In the genomic region with DNA sequence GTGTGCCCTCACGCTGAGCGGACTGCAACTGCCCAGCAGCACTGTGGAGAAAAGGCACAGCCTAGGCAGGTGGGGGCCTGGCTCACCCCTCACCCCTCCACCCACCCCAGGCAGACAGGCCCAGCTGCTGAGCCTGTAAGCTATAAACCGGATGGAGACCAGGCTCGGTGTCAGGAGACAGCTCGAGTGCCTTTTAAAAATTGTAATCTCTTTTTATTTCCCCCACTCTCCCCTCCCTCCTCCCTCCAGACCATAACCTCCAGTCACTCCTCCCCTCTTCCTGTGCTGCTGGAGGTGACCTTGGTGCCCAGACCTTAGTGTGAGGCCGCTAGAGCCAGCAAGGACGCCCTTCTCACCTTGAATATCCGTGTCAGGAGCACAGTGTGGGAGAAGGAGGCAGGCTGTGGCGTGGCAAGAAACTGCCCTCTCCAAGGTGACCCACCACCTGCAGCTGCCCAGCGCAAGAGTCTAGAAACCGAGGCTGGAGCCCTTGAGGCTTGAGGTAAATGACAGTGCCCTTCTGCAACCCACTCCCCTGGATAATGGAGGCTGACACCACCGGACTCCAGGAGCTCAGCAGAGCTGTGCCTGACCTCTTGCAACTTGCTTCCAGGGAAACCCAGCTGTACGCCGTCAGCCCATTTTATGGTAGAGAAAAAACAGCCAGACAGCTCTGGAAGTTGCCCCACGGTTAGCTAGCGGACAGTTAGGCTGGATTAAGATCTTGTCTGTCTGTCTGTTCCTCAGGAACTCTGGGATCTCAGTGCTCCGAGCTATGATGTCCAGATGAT, we compare ENCODE assay signal across 9 mouse cellular contexts. TPM values are rescaled to one million over a fixed set of nuclear protein-coding genes. Genes with fewer than 3 reads are reported as not detected.
DNase-seq lines count a peak whose midpoint lies in the region; ATAC-seq and TF ChIP-seq lines count a peak whose summit lies in the region.
"Had no signal": no experiment of that assay in that cellular context is flagged by ENCODE, and none has a peak within 500 bp of the region (broad histone marks: within the 10 kb centered on the region; RNA-seq: fewer than 3 reads in every experiment).

No protein-coding gene starts in this region.

- intact Hi-C loops in left cerebral cortex, postnatal 14 days (cut with DNase I), result no loop called here

- 0 out of 2 replicates have a peak overlapping the region, but pooled peaks have one; percentile 33 for H3K9ac ChIP-seq in hindbrain, embryonic 12.5 days
- H3K9ac ChIP-seq in hindbrain, embryonic 16.5 days (ENCODE audit: low read depth, low read length), result no peak overlapping the region; the same call in 1 of the 2 replicates
- H3K9ac ChIP-seq in intestine, embryonic 14.5 days (ENCODE audit: low read length), result 0 out of 2 replicates have a peak overlapping the region, but pooled peaks have one; percentile 2
- no peak overlapping the region for H3K9ac ChIP-seq in limb, embryonic 14.5 days (ENCODE audit: low read depth, low read length, severe bottlenecking)

- peak; percentile 64 for DNase-seq in adrenal gland, postnatal 14 days
- DNase-seq in intestine, embryonic 14.5 days (ENCODE audit: low spot score), result no peak
- DNase-seq in limb, embryonic 14.5 days (ENCODE audit: low spot score), result no peak
- no peak for DNase-seq in right cerebral cortex, adult 18-20 months
- DNase-seq in left cerebral cortex, adult 18-20 months (ENCODE audit: low spot score in 2 of 2), result no peak
- no peak for DNase-seq in left cerebral cortex, postnatal 14 days (ENCODE audit: low spot score in 2 of 2)
- DNase-seq: right cerebral cortex, postnatal 14 days had no signal

- no peak for ATAC-seq in hindbrain, embryonic 12.5 days (ENCODE audit: low FRiP score)
- no peak for ATAC-seq in hindbrain, embryonic 16.5 days
- ATAC-seq in intestine, embryonic 14.5 days (replicated peaks; ENCODE audit: low FRiP score, low TSS enrichment, low read depth), result peak; percentile 80
- ATAC-seq in limb, embryonic 14.5 days (ENCODE audit: low FRiP score, low read depth), result peak; percentile 69; the same call in 1 of the 2 replicates

- H3K27ac ChIP-seq in hindbrain, embryonic 12.5 days, result peak overlapping the region; percentile 58; the same call in 1 of the 2 replicates
- no peak overlapping the region for H3K27ac ChIP-seq in hindbrain, embryonic 16.5 days (ENCODE audit: low read depth, low read length)
- peak overlapping the region; percentile 73 for H3K27ac ChIP-seq in intestine, embryonic 14.5 days (ENCODE audit: low read depth)
- no peak overlapping the region for H3K27ac ChIP-seq in limb, embryonic 14.5 days (replicated peaks; ENCODE audit: low read depth, low read length)

- H3K27me3 ChIP-seq in hindbrain, embryonic 12.5 days, result no peaks in the 10 kb centered on the region
- H3K27me3 ChIP-seq in hindbrain, embryonic 16.5 days (replicated peaks; ENCODE audit: control insufficient read depth, insufficient read depth, low read length), result no peaks in the 10 kb centered on the region
- no peaks in the 10 kb centered on the region for H3K27me3 ChIP-seq in intestine, embryonic 14.5 days (replicated peaks; ENCODE audit: control insufficient read depth, insufficient read depth, low read length)
- no peaks in the 10 kb centered on the region for H3K27me3 ChIP-seq in limb, embryonic 14.5 days (ENCODE audit: control insufficient read depth, insufficient read depth, low read length)

- H3K4me3 ChIP-seq in hindbrain, embryonic 12.5 days, result no peak overlapping the region
- H3K4me3 ChIP-seq in hindbrain, embryonic 16.5 days (ENCODE audit: low read length), result no peak overlapping the region
- H3K4me3 ChIP-seq in intestine, embryonic 14.5 days (ENCODE audit: low read depth, low read length), result no peak overlapping the region
- no peak overlapping the region for H3K4me3 ChIP-seq in limb, embryonic 14.5 days (replicated peaks; ENCODE audit: low read length)

- no peaks in the 10 kb centered on the region for H3K9me3 ChIP-seq in hindbrain, embryonic 12.5 days (replicated peaks)
- no peaks in the 10 kb centered on the region for H3K9me3 ChIP-seq in hindbrain, embryonic 16.5 days (ENCODE audit: control insufficient read depth, low read length)
- H3K9me3 ChIP-seq in intestine, embryonic 14.5 days (ENCODE audit: control insufficient read depth, low read length), result no peaks in the 10 kb centered on the region
- no peaks in the 10 kb centered on the region for H3K9me3 ChIP-seq in limb, embryonic 14.5 days (ENCODE audit: control insufficient read depth, low read length)

- no peaks in the 10 kb centered on the region for H3K36me3 ChIP-seq in hindbrain, embryonic 12.5 days
- H3K36me3 ChIP-seq in hindbrain, embryonic 16.5 days (ENCODE audit: control insufficient read depth, insufficient read depth, low read length), result no peaks in the 10 kb centered on the region
- no peaks in the 10 kb centered on the region for H3K36me3 ChIP-seq in intestine, embryonic 14.5 days (ENCODE audit: control insufficient read depth, insufficient read depth, low read length)
- no peaks in the 10 kb centered on the region for H3K36me3 ChIP-seq in limb, embryonic 14.5 days (ENCODE audit: control insufficient read depth, insufficient read depth, low read length)

- H3K4me1 ChIP-seq in hindbrain, embryonic 12.5 days, result peaks cover 35% of the 10 kb centered on the region
- H3K4me1 ChIP-seq in hindbrain, embryonic 16.5 days (ENCODE audit: control insufficient read depth, insufficient read depth, low read depth, low read length), result peaks cover 5% of the 10 kb centered on the region; the same call in 1 of the 2 replicates
- peaks cover 31% of the 10 kb centered on the region for H3K4me1 ChIP-seq in intestine, embryonic 14.5 days (replicated peaks; ENCODE audit: control insufficient read depth, insufficient read depth, low read length)
- H3K4me1 ChIP-seq in limb, embryonic 14.5 days (ENCODE audit: control insufficient read depth, insufficient read depth, low read length), result peaks cover 21% of the 10 kb centered on the region

- TF ChIP-seq POLR2A in limb, embryonic 14.5 days (IDR thresholded peaks at IDR 0.05; ENCODE audit: borderline replicate concordance, extremely low read depth, insufficient read depth, insufficient read length), result no peak

- 62% methylated on average over 17 of the region's 17 CpGs for WGBS in hindbrain, embryonic 12.5 days
- 61% methylated on average over 17 of the region's 17 CpGs for WGBS in hindbrain, embryonic 16.5 days
- 20% methylated on average over 17 of the region's 17 CpGs for WGBS in intestine, embryonic 14.5 days
- WGBS in limb, embryonic 14.5 days, result 18% methylated on average over 17 of the region's 17 CpGs

- H3K4me2 ChIP-seq in hindbrain, embryonic 12.5 days (replicated peaks), result 0 out of 2 replicates have a peak overlapping the region, but pooled peaks have one; percentile 5
- H3K4me2 ChIP-seq in hindbrain, embryonic 16.5 days (ENCODE audit: low read length), result no peak overlapping the region
- H3K4me2 ChIP-seq in intestine, embryonic 14.5 days (ENCODE audit: low read length), result peak overlapping the region; percentile 7
- H3K4me2 ChIP-seq in limb, embryonic 14.5 days (replicated peaks; ENCODE audit: low read depth, low read length, severe bottlenecking), result no peak overlapping the region

RNA-seq across cellular contexts. Expression of a gene that starts 13.5 kb away (rescaled TPM):
- 121 and 125 TPM in 2 replicates for polyA plus RNA-seq in hindbrain, embryonic 12.5 days (2016; fragmentation: Nextera tagmentation; extraction: Ambion mirVana)
- 114 and 122 TPM in 2 replicates for polyA plus RNA-seq in hindbrain, embryonic 16.5 days (2015; fragmentation: Nextera tagmentation; extraction: Ambion mirVana)
- total RNA-seq in adrenal gland, postnatal 14 days (2021), result 105 and 115 TPM in 2 replicates
- 77.1 and 78.0 TPM in 2 replicates for polyA plus RNA-seq in intestine, embryonic 14.5 days (2014; fragmentation: Nextera tagmentation; extraction: Ambion mirVana)
- 92.3 and 134 TPM in 2 replicates for polyA plus RNA-seq in limb, embryonic 14.5 days (2012; rRNA removed)
- 71.9 and 76.1 TPM in 2 replicates for polyA plus RNA-seq in limb, embryonic 14.5 days (2014; fragmentation: Nextera tagmentation; extraction: Ambion mirVana)
- total RNA-seq in left cerebral cortex, adult 18-20 months (2021), result 10 to 100 TPM; 82.6 to 83.9 TPM
- 10 to 100 TPM; 94.9 to 95.2 TPM for total RNA-seq in left cerebral cortex, postnatal 14 days (2021)

Comparison
In these comparisons a context has a peak if more than half of its experiments do, and no peak if none do; other contexts are left out.
1. H3K27ac ChIP-seq: peak in hindbrain, embryonic 12.5 days (single experiment) and intestine, embryonic 14.5 days (single experiment); none in hindbrain, embryonic 16.5 days (single experiment) and limb, embryonic 14.5 days (single experiment).
2. H3K4me2 ChIP-seq: peak in hindbrain, embryonic 12.5 days (single experiment) and intestine, embryonic 14.5 days (single experiment); none in hindbrain, embryonic 16.5 days (single experiment) and limb, embryonic 14.5 days (single experiment).
3. H3K9ac ChIP-seq: peak in hindbrain, embryonic 12.5 days (single experiment) and intestine, embryonic 14.5 days (single experiment); none in hindbrain, embryonic 16.5 days (single experiment) and limb, embryonic 14.5 days (single experiment).
4. ATAC-seq: peak in intestine, embryonic 14.5 days (single experiment) and limb, embryonic 14.5 days (single experiment); none in hindbrain, embryonic 12.5 days (single experiment) and hindbrain, embryonic 16.5 days (single experiment).